Mouse (Mus musculus): ENCODE measurements at regions not wholly inside any gene's neighbourhood (a gene's known extent, or its start where the extent isn't known, plus 50 kb on each side); places are given as distances from the start of the nearest gene placed in this dataset.

DNA sequence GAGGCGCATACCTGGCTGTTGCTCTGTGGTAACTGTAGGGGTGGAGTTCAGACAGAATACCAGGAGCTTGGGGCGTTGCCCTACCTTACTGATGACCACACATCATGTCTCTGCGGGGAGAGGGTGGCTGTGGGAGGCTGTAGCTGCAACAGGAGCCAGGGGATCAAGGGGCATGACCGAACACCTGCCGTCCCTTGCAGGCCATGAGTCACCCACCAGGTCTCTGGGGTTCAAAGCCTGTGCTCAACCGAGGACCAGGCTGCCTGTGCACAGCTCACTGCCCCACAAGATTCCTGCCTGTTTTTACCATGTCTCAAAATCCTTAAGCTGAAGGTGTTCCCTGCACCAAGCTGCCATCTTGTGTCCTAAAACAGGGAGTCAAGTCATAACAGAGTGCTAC is 272.4 kb upstream of the Far2 start:
- Histone ChIP-seq H3K9ac (replicated peaks; ENCODE audit: low read length) (no peak overlapping the region), H3K27ac (ENCODE audit: low read length) (no peak overlapping the region), H3K4me2 (replicated peaks; ENCODE audit: low read depth, low read length) (no peak overlapping the region), H3K9me3 (ENCODE audit: low read length) (no peaks in the 10 kb centered on the region), H3K4me3 (ENCODE audit: low read length) (no peak overlapping the region), H3K4me1 (ENCODE audit: insufficient read depth, low read length) (no peaks in the 10 kb centered on the region), H3K27me3 (ENCODE audit: insufficient read depth, low read length) (no peaks in the 10 kb centered on the region), H3K36me3 (ENCODE audit: insufficient read depth, low read length) (no peaks in the 10 kb centered on the region)
- ATAC-seq (ENCODE audit: low FRiP score, low TSS enrichment), result no peak
- WGBS, result 68% methylated on average over 6 of the region's 6 CpGs

- no peak overlapping the region for H3K4me2 ChIP-seq (replicated peaks; ENCODE audit: low read depth, low read length)
- no peaks in the 10 kb centered on the region for H3K36me3 ChIP-seq (ENCODE audit: insufficient read depth, low read length)
- H3K4me3 ChIP-seq (ENCODE audit: low read length), result no peak overlapping the region
- ATAC-seq (ENCODE audit: low FRiP score, low TSS enrichment), result no peak
- WGBS, result 90% methylated on average over 1 of the region's 1 CpGs
- H3K27me3 ChIP-seq (ENCODE audit: insufficient read depth, low read length), result no peaks in the 10 kb centered on the region
- H3K9me3 ChIP-seq (ENCODE audit: low read length), result no peaks in the 10 kb centered on the region
- H3K9ac ChIP-seq (replicated peaks; ENCODE audit: low read length), result no peak overlapping the region
- H3K27ac ChIP-seq (ENCODE audit: low read length), result no peak overlapping the region
- H3K4me1 ChIP-seq (ENCODE audit: insufficient read depth, low read length), result no peaks in the 10 kb centered on the region
These were observed 267.6 kb upstream of the Far2 start for GRCm38 (mm10) chr6:147779466-147779865.

DNA sequence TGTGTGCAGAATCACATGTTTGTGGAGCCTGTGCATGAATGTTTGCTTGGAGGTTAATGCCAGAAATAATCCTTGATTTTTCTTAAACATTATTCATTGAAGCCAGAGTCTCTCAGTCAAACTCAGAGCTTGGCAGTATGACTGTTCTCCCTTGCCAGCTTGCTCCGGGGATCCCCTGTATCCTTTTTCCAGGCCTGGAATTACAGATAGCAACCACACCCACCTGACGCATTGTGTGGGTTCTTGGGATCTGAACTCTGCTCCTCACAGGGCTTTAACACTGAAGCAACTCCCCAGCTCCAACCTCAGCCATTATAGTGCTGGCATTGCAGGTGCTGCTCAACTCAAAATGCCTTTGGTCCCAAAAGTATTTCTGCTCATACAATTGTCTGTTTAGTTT is 262.8 kb upstream of the Far2 start:
- H3K9ac ChIP-seq (replicated peaks; ENCODE audit: low read length), result no peak overlapping the region
- 86% methylated on average over 2 of the region's 2 CpGs for WGBS
- no peak overlapping the region for H3K4me3 ChIP-seq (ENCODE audit: low read length)
- no peak for ATAC-seq (ENCODE audit: low FRiP score, low TSS enrichment)
- H3K4me2 ChIP-seq (replicated peaks; ENCODE audit: low read depth, low read length), result no peak overlapping the region
- H3K36me3 ChIP-seq (ENCODE audit: insufficient read depth, low read length), result no peaks in the 10 kb centered on the region
- H3K27ac ChIP-seq (ENCODE audit: low read length), result no peak overlapping the region
- H3K4me1 ChIP-seq (ENCODE audit: insufficient read depth, low read length), result no peaks in the 10 kb centered on the region
- H3K9me3 ChIP-seq (ENCODE audit: low read length), result no peaks in the 10 kb centered on the region
- no peaks in the 10 kb centered on the region for H3K27me3 ChIP-seq (ENCODE audit: insufficient read depth, low read length)

- 90% methylated on average over 6 of the region's 6 CpGs for WGBS
- Histone ChIP-seq H3K9me3 (ENCODE audit: low read length) (no peaks in the 10 kb centered on the region), H3K4me1 (ENCODE audit: insufficient read depth, low read length) (no peaks in the 10 kb centered on the region), H3K27ac (ENCODE audit: low read length) (no peak overlapping the region), H3K27me3 (ENCODE audit: insufficient read depth, low read length) (no peaks in the 10 kb centered on the region), H3K9ac (replicated peaks; ENCODE audit: low read length) (no peak overlapping the region), H3K4me2 (replicated peaks; ENCODE audit: low read depth, low read length) (no peak overlapping the region), H3K4me3 (ENCODE audit: low read length) (no peak overlapping the region), H3K36me3 (ENCODE audit: insufficient read depth, low read length) (no peaks in the 10 kb centered on the region)
- ATAC-seq (ENCODE audit: low FRiP score, low TSS enrichment), result no peak
These were observed 262.2 kb upstream of the Far2 start for GRCm38 (mm10) chr6:147784854-147785253.

DNA sequence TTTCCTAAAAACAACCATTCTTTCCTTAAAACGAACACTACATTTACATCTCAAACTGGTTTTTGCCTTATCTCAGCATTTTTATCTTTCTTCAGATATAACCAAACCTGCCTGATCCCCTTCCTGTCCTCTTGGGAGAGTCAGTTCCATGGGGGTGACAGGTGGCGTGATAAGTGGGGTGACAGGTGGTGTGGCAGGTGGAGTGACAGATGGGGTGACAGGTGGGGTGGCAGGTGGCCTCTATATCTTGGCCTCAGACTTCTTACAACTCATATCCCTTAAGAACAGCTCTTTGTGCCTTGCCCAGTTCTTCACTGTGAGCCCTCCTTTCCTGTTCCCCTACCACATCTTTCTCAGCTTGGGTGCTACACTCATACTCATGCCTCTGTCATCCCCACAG is 259.0 kb upstream of the Far2 start:
- 73% methylated on average over 2 of the region's 2 CpGs for WGBS
- no peaks in the 10 kb centered on the region for H3K9me3 ChIP-seq (ENCODE audit: low read length)
- no peak overlapping the region for H3K27ac ChIP-seq (ENCODE audit: low read length)
- no peaks in the 10 kb centered on the region for H3K4me1 ChIP-seq (ENCODE audit: insufficient read depth, low read length)
- H3K36me3 ChIP-seq (ENCODE audit: insufficient read depth, low read length), result no peaks in the 10 kb centered on the region
- H3K4me3 ChIP-seq (ENCODE audit: low read length), result no peak overlapping the region
- no peak overlapping the region for H3K4me2 ChIP-seq (replicated peaks; ENCODE audit: low read depth, low read length)
- ATAC-seq (ENCODE audit: low FRiP score, low TSS enrichment), result no peak
- no peaks in the 10 kb centered on the region for H3K27me3 ChIP-seq (ENCODE audit: insufficient read depth, low read length)
- H3K9ac ChIP-seq (replicated peaks; ENCODE audit: low read length), result no peak overlapping the region

GRCm38 (mm10) chr6:147789112-147789511 is 257.9 kb upstream of the Far2 start:
- Histone ChIP-seq H3K27me3 (ENCODE audit: insufficient read depth, low read length) (no peaks in the 10 kb centered on the region), H3K36me3 (ENCODE audit: insufficient read depth, low read length) (no peaks in the 10 kb centered on the region), H3K4me3 (ENCODE audit: low read length) (no peak overlapping the region), H3K9ac (replicated peaks; ENCODE audit: low read length) (no peak overlapping the region), H3K4me2 (replicated peaks; ENCODE audit: low read depth, low read length) (no peak overlapping the region), H3K27ac (ENCODE audit: low read length) (no peak overlapping the region), H3K9me3 (ENCODE audit: low read length) (no peaks in the 10 kb centered on the region), H3K4me1 (ENCODE audit: insufficient read depth, low read length) (no peaks in the 10 kb centered on the region)
- no peak for ATAC-seq (ENCODE audit: low FRiP score, low TSS enrichment)
- WGBS, result 69% methylated on average over 6 of the region's 6 CpGs

DNA sequence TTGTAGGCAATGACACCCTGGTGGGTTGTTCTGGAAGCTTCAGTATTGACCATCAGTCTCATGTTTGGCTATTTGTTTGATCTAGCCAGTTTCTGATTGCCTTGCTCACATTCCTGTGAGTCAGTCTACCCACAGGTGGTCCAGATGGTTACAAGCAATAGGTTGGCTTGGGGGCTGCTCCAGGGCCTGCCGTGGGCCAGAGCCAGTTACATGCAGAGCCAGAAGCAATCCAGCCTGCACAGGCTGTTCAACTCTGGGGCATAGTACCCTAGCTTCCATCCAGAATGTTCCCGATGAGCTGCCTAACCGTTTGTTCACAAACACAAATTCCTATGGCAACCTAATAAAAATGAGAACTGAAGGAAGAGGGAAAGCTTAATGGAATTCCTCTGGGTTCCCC is 253.2 kb upstream of the Far2 start:
- H3K4me1 ChIP-seq (ENCODE audit: insufficient read depth, low read length), result no peaks in the 10 kb centered on the region
- H3K27me3 ChIP-seq (ENCODE audit: insufficient read depth, low read length), result no peaks in the 10 kb centered on the region
- no peak overlapping the region for H3K4me2 ChIP-seq (replicated peaks; ENCODE audit: low read depth, low read length)
- no peaks in the 10 kb centered on the region for H3K36me3 ChIP-seq (ENCODE audit: insufficient read depth, low read length)
- WGBS, result 73% methylated on average over 3 of the region's 3 CpGs
- no peak overlapping the region for H3K27ac ChIP-seq (ENCODE audit: low read length)
- H3K4me3 ChIP-seq (ENCODE audit: low read length), result no peak overlapping the region
- H3K9ac ChIP-seq (replicated peaks; ENCODE audit: low read length), result no peak overlapping the region
- no peak for ATAC-seq (ENCODE audit: low FRiP score, low TSS enrichment)
- no peaks in the 10 kb centered on the region for H3K9me3 ChIP-seq (ENCODE audit: low read length)

- Histone ChIP-seq H3K4me2 (replicated peaks; ENCODE audit: low read depth, low read length) (no peak overlapping the region), H3K27ac (ENCODE audit: low read length) (no peak overlapping the region), H3K4me3 (ENCODE audit: low read length) (no peak overlapping the region), H3K4me1 (ENCODE audit: insufficient read depth, low read length) (no peaks in the 10 kb centered on the region), H3K9me3 (ENCODE audit: low read length) (no peaks in the 10 kb centered on the region), H3K27me3 (ENCODE audit: insufficient read depth, low read length) (no peaks in the 10 kb centered on the region), H3K36me3 (ENCODE audit: insufficient read depth, low read length) (no peaks in the 10 kb centered on the region), H3K9ac (replicated peaks; ENCODE audit: low read length) (no peak overlapping the region)
- WGBS, result 82% methylated on average over 4 of the region's 4 CpGs
- no peak for ATAC-seq (ENCODE audit: low FRiP score, low TSS enrichment)
These were observed 252.7 kb upstream of the Far2 start for GRCm38 (mm10) chr6:147794351-147794750.

DNA sequence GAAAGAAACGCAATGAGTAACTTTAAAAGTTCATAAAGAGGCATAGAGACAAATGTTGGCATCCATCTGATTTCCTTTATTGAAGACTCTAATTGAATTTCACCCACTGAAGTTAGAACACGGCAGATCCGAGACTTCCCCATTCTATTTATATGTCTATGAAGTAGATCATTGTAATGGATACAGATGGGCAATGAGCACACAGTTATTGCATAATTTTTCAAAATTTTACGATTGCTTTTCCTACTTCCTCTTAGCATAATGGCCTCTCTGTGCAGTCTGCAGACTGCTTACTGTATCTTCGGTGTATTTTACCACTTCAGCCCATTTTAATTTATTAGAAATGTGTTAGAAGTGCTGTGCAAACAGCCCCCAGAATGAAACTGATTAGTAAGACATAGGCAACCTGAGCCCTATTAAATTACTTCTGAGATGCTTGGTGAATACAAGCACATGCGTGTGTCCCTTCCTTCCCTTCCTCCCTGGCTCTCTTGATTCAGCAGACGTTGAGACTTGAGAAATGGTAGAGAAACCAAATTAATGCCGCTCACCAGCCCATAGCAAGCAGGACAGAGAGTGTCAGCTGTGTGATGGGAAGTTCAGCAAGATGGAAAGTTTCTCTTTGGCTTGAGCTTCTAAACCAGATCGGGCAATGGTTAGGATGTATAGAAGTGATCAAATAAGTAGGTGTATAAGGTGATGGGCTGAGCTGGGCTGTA is 247.9 kb upstream of the Far2 start:
- Histone ChIP-seq H3K4me1 (ENCODE audit: insufficient read depth, low read length) (no peaks in the 10 kb centered on the region), H3K4me3 (ENCODE audit: low read length) (no peak overlapping the region), H3K4me2 (replicated peaks; ENCODE audit: low read depth, low read length) (no peak overlapping the region), H3K9me3 (ENCODE audit: low read length) (no peaks in the 10 kb centered on the region), H3K27ac (ENCODE audit: low read length) (no peak overlapping the region), H3K9ac (replicated peaks; ENCODE audit: low read length) (no peak overlapping the region), H3K36me3 (ENCODE audit: insufficient read depth, low read length) (no peaks in the 10 kb centered on the region), H3K27me3 (ENCODE audit: insufficient read depth, low read length) (no peaks in the 10 kb centered on the region)
- no peak for ATAC-seq (ENCODE audit: low FRiP score, low TSS enrichment)
- WGBS, result 72% methylated on average over 9 of the region's 9 CpGs

- ATAC-seq (ENCODE audit: low FRiP score, low TSS enrichment), result no peak
- Histone ChIP-seq H3K36me3 (ENCODE audit: insufficient read depth, low read length) (no peaks in the 10 kb centered on the region), H3K9ac (replicated peaks; ENCODE audit: low read length) (no peak overlapping the region), H3K27me3 (ENCODE audit: insufficient read depth, low read length) (no peaks in the 10 kb centered on the region), H3K4me3 (ENCODE audit: low read length) (no peak overlapping the region), H3K9me3 (ENCODE audit: low read length) (no peaks in the 10 kb centered on the region), H3K27ac (ENCODE audit: low read length) (no peak overlapping the region), H3K4me2 (replicated peaks; ENCODE audit: low read depth, low read length) (no peak overlapping the region), H3K4me1 (ENCODE audit: insufficient read depth, low read length) (no peaks in the 10 kb centered on the region)
- 84% methylated on average over 6 of the region's 6 CpGs for WGBS
These were observed 247.2 kb upstream of the Far2 start for GRCm38 (mm10) chr6:147799861-147800260.

All from kidney, embryonic 16.5 days (tissue).